Mouse (Mus musculus) mouse trophoblast stem cell (cell line): ENCODE data around the gene Fxyd7.

Experiments used
- in situ Hi-C, 2 experiments: fragments of 300-500 bp; cut with MseI, MboI; formaldehyde crosslinking; loops; 2 replicates in 1 of 2; 3 replicates in 1 of 2; pipeline ENCODE4 v1.15.1; 2025

Gene Fxyd7

DNA sequence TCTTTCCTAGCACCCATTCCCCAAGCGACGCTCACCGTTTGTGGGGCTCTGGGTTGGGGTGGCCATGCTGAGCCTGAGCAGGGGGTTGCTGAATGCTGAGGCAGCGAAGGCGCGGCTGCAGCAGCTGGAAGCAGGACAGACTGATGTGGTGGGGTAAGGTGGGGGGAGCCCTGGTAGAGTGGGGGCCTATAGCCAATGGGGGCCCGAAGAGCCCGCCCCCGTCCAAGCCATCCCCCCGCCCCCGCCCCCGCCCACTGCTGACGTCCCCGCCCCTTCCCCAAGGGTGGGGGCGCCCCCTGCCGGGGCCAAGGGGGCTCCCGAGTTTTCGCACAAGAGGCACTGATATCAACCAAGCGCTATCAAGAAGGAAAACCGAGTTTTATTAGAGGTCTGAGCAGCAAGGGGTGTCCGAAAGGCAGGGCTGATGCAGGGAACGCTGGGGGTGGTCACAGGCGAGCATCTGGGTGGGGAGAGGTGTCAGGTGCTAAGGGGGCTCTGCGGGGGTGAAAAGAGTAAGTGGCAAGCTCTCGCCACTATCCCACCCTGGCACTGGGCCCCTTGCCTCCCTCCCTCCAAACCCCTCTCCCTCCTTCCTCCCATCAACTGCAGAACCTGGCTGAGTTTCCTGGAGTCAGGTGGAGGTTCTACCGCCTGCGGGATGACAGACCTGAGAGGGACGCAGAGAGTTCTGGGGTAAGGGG, at the start of gene Fxyd7:
Gene Fxyd7 (minus strand): TSS at position 147 of the 701 bp plus-strand sequence.
- in situ Hi-C loops, result no loop called here

DNA sequence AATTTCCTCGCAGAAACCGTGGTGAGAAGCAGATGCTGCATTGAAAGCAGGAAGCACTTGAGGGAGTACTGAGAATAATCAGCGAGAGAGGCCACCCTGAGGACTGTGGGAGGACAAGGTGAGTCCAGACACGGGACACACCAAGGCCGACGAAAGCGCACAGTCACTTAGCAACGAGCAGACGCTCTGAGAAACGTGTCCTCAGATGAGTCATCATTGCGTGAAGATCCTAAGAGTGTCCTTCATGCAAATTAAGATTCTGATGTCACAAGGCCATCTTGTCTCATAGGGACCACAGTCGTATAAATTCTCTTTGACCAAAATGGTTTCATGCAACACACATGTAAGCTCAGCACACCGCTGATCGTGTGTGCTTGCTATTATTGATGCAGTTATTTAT, 49.5 kb upstream of the Fxyd7 start:
- in situ Hi-C loops, result no loop called here

DNA sequence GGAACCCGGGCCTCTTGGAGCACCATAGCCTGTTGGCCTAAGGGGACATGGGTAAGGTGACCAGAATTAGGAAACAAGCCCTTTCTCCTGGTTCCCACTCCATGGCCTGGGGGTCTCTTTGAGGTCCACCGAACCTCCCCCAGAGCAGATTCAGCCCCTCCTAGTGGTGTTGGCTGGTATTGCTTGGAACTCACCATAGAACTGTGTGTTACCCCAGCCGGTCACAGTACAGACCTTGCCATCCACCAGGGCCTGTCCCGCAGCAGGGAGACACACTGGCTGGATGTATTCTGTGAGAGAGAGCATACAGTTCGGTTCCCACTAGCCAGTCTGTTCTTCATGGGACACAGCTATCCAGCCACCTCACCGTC, 48.3 kb upstream of the Fxyd7 start:
- in situ Hi-C loops, result loop anchor here in 1 of 2 experiments (5.0 kb wide), 1 partner anchor 42 kb away; the partner anchor contains the start of genes Fxyd1 and Lgi4

DNA sequence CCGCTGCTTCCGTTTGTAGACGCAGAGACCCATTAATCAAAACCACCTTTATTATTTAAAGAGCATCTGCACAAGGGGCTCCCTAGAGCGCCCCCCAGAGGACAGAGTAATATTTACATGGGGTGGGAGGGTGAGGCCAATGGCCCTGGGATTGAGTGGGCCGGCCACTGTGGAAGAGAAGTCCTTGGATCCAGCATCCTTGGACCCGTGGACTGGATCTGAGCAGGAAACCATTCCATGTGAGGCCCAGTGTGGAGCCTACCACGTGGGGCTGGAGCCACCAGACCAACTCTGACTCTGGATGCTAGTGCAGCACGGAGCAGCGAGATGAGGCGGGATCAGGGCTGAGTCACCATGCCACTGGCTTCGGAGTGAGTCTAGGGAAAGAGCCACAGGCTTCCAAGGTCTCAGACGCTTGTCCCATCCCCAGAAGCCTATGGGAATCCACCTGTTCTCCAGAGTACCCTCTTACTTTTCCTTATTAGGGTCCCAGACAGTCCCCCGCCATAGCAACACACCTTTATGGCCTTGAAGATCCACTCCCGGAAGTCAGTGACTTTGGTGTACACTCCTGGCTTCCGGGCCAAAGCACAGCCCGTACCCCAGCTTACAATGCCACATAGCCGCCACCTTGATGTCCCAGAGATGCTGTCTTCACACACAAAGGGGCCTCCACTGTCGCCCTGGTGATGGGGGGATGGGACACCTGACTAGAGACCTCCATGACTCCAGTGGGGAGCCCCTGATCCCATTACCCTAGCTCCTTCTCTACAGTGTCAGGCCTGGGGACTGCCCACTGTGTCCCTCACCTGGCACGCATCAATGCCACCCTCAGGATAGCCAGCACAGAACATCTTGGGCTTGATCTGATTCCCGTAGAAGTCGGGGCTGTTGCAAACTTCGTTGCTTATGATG, 47.7 kb upstream of the Fxyd7 start:
- in situ Hi-C loops, result loop anchor here in 1 of 2 experiments (5.0 kb wide), 1 partner anchor 42 kb away; the partner anchor contains the start of genes Fxyd1 and Lgi4

DNA sequence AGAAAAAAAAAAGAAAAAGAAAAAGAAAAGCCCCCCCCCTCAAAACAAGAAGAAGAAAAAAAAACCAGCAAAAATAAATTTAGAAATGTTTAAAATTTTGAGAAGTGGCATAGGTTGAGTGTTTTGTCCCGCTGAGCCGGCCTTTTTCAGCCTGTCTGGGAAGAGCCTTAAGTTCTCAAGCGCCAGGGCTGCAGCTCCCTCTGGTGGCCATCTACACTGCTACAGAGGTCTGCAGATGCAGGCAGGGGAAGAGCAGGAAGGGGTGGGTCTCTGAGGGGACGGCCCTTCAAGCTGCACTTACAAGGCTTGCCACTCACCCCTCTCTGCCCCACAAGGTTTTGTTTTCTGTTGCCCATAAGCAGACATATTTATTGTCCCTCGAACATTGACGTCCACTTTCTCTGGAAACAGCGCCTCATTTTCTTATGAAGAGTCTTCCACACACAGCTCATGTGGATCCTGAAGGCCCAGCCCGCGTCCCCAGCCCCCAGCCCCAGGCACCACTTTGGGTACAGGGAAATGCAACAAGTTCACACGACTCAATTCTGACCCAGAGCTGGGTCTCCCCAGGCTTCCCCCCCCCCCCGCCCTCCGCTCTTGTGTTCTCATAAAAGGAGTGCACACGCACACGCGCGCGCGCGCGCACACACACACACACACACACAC, 46.4 kb upstream of the Fxyd7 start:
- in situ Hi-C loops, result loop anchor here in 1 of 2 experiments (5.0 kb wide), 1 partner anchor 40 kb away; the partner anchor contains the start of genes Fxyd1 and Lgi4

DNA sequence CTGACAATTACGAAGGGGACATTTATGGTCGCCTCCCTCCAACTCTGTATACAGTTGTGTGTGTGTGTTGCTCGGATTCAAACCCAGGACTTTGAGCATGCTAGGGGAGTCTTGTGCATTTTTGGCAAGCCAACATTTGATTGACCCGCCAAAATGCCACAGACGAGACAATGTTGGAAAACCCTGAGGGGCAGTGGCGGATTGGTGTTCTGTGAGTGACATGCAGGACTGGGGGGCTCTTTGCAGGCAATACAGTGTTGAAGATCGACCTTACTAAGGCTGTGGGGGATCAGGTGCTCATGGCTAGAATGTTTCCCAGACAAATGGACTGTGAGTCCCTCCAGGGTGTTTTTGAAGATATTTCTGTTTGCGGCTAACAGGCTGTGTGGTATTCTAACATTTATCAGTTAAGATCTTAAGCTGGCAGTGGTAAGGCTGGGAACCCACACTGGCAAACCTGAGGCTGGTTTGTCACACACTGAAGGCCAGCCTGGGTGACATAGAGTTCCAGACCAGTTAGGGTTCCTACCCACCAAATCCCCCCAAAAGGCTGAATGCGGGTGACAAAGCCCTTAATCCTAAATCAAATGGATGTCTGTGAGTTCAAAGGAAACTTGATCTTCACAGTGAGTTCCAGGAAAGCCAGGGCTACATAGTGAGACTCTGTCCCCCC, 45.8 kb upstream of the Fxyd7 start:
- in situ Hi-C loops, result loop anchor here in 1 of 2 experiments (5.0 kb wide), 1 partner anchor 40 kb away; the partner anchor contains the start of genes Fxyd1 and Lgi4

DNA sequence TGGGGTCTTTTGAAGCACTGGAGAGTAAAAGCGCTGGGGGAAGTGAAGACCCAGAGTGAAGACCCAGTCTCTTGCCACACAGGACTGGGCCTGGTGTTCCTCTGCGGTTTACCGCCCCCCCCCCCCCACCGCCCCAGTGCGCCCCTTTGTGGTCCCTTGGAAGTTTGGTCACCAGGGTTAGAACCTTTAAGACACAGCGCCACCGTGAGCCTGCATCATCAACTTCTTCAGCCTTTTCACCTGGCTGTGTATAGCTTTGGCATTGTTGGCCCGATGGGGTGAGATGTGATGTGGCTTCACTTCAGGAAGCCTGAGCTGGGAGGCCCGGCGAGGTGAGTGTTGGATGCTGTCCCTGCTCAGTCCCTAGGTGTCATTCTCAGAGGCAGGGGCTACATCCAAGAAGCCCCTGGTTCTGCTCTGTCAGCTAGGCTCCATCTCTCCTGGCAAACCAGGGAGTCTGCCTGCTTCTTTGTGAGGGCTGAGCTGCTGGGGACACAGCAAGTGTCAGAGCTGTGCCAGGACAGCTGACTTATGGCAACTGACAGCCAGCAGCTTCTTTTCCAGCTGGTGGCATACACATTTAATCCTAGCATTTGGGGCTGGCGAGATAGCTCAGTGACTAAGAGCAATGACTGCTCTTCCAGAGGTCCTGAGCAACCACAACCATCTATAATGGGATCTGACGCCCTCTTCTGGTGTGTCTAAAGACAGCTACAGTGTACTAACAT, 43.7 kb upstream of the Fxyd7 start:
- in situ Hi-C loops, result loop anchor here (5.0 kb wide), 1 partner anchor 38 kb away; the partner anchor contains the start of genes Fxyd1 (in 2 of the 2) and Lgi4 (in 2 of the 2)

DNA sequence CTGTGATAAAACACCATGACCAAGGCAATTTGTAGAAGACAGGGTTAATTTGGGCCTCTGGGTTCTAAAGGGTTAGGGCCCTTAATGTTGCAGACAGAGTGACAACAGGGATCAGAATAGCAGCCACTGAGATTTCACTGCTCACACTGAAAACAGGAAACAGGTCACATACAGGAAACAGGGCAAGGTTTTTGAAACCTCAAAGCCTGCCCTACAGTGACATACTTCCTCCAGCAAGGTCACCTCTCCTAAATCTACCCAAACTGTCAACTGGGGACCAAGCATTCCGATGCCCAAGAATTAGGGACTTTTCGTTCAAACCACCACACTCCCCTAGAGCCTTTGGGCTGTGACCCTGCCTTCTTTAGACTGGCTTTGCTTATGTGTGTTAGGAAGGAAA, 38.5 kb upstream of the Fxyd7 start:
- in situ Hi-C loops, result loop anchor here in 1 of 2 experiments (5.0 kb wide), 1 partner anchor 32 kb away; the partner anchor contains the start of genes Fxyd1 and Lgi4

DNA sequence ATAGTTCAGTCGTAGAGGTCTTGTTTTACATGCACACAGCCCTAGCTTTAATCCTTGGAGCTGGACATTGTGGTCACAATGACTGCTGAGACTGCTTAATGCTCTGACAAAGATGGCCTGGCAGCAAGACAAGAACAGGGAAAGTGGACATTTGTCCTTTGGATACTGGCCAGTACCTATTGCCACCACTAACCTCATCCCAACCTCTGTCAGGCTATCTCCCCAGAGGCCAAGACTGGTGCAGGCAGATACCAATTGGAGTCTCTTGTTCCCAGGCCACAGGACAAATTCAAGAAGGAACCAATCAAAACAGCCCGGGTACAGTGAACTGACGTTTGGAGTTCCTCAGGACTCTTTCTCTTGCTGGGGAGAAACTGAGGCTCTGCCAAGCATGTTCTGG, 36.9 kb upstream of the Fxyd7 start:
- in situ Hi-C loops, result no loop called here

DNA sequence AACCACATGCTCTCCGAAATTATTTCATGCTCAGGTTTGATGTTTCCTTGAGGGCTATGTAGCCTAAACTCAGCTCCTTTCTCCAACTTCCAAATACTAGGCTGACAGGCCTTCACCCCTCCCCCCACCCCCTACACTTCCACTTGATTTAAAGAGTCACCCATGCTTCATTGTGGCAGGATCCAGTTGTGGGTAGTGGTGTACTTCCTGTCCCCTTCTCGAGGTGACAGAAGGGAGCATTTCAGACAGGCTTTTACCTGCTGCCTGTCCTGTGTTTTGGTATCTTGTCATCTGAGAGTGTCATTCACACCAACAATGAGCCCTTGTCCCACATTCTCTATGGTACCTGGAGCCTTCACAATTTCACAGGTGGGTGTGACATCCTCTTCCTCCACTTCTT, 36.0 kb upstream of the Fxyd7 start:
- in situ Hi-C loops, result no loop called here

DNA sequence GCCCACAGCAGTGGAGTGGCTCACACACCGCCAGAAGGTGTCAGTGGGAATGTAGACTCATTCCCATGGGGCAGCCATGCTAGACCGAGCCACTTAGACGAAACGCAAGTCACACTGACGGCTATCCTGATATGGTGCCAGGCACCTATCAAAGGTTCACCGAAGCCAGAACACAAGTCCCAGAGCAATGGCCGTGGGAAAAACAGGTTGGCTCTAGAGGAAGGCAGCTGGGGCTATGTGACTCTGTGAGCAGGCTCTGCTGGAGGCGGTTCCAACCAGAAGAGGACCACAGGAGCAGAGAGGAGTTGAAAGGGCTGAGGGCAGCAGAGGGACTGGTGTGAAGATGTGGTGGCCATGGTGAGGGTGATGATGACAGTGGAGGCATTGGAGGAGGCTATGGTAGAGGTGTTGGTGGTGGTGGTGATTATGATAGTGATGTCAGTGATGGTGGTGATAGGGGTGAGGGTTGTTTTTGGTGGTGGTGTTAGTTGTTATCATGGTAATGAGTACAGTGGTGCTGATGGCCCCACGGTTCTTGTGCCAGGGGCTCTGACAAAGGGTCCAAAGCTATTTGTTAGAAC, 35.0 kb upstream of the Fxyd7 start:
- in situ Hi-C loops, result no loop called here

DNA sequence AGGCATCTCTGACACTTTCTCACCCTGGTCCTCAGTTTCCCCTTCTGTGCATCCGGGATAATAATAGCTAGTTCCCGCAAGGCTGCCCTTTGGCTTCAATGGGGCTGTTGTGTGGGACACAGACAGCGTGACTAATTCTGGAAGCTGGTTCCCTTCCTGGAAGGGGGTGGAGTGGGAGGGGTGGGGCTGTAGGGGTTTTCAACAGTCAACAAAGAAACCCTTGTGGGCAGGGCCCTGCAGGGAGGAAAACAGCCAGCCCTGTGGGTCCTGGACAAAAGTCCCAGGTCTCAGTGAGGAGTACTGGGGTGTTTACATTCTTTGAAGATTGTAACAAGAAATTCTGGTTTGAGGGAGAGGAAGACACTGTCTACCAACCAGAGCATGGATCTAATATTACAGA, 33.9 kb upstream of the Fxyd7 start:
- in situ Hi-C loops, result no loop called here

DNA sequence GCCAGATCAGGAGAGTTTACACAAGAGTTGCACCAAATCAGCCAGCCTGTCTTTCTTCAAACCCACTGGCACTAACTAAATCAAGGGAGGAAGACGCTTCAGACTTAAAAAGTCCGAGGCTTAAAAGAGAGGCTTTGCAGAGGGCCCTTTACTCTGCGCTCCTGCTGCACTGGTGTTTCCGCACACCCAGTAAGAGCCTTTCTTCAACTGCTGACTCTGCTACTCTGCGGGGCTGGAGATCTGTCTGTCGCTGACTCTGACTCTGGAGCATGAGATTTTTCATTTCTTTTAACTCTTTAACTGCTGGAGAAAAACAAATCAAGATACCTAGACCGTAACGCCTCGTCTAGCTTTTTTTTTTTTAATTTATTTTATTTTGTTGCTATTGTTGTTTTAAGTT, 32.9 kb upstream of the Fxyd7 start:
- in situ Hi-C loops, result no loop called here

DNA sequence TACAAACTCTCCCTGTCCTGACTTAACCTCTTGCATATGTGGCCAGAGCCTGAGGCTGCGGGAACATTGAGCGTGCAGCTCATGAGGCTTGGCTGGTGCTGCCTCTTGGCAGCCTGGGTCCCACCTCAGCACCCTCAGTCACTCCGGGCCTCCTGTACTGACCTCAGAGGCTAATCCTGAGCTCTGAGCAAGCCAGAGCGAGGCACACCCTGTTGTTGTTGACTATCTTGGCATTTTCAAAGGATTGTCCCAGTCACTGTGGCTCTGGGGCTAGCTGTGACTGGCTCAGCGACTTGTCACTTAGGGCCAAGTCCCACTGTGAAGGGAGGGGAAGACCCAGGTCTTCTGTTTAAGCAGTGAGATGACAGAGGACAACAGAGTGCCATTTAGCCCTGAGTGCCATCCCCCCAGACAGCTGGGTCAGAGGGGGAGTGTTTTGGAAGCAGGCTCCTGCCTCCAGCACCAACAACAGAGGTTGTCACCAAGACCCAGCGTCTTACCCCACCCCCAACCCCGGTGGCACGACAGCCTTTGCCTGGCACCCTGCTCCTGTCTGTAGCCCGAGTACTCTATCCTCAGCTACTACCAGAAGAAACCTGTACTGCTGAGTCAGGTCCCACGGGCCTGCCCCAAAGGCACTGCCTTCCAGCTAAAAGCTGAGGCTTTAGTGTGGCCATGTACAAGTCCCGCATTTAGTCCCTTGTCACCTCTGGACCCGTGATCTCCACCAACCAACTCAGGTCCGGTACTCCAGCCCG, 31.7 kb upstream of the Fxyd7 start:
- in situ Hi-C loops, result no loop called here

DNA sequence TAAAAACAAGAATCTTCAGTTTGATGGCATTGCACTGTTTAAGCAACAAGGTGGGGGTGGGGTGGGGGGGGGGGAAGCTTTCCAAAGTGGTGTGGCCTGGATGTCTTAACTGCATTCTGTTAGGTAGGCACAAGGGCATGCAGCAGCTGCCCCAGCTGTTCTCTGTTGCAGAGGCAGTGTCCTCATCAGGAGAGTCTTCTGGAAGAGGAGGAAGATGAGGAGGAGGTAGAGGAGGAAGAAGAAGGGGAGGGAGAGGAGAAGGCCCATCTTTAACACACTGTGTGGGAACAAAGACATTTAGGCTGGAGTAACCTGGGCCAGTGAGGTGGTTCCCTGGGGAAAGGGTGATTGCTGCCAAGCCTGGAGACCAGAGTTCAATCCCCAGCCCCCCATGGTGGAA, 30.8 kb upstream of the Fxyd7 start:
- in situ Hi-C loops, result no loop called here

DNA sequence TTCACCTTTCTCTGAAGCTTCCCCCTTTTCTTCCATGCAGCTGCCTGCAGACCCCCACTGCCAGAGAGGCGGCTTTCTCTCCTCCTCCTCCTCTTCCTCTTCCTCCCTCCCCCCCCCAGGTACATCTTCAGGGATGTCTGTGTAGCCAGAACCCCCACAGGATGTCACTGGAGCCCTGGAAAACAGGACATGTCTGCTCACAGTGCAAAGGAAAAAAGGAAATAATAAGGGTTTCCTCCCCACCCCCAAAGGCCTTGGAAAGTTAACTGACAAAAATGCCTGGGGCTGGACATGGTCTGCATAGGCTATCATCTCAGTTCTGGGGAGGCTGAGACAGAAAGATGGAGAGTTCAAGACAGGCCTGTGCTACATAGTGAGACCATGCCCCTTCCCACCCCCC, 29.8 kb upstream of the Fxyd7 start:
- in situ Hi-C loops, result no loop called here

DNA sequence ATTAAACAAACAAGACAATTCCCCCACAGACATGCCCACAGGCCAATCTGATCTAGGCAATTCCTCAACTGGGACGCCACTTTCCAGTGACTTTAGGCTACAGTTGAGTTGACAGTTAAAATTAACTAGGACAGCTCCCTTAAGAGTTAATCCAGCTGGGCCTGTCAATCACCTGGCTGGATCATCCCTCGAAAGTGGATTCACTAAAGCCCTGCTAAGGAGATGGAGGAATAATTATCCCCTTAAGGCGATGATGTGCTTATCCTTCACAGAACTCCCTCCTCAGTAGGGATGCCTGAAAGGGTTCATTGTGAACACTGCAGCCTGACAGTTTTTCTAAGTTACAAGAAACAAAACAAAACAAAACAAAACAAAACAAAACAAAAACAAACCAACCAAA, 29.3 kb upstream of the Fxyd7 start:
- in situ Hi-C loops, result no loop called here

DNA sequence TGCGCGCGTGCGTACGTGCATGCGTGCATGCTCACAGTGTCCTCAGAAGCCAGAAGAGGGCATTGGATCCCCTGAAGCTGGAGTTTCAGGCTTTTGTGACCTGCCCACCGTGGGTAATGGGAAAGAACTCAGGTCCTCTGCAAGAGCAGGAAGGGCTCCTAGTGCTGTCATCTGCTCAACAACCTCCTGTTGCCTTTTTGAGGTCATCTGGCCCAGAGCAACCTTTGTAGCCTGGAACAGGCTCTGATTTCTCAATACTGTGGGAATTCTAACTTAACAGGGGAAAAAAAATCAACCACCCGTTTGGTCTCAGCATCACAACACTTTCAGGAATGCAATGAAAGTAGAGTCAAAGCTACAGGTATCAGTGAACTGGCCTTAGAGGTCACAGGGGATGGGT, 28.4 kb upstream of the Fxyd7 start:
- in situ Hi-C loops, result no loop called here

DNA sequence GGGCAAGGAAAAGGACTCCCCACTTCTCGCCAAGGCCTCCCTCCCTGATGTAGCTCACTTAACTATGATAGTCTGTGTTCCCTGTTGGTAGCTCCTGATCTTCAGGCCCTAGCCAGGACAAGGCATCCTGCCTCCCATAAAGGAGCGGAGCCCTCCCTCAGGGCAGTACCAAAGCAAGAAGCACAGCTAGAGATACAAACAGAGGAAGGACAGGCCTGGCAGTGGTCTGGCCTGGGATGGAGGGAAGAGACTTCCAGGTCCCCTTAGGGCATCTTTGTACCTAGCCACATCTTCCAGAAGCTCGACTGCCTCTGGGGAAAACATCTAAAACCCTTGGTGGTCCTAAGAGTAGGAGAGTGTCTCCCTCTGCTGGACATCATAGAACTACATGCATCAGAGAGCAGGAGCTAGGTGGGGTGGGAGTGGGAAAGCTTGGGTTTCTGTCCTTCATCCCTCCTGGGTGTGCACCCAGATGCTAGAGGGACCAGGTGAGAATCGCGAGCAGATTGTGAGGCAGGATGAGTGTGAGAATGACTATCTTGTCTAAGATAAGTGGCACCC, 26.7 kb upstream of the Fxyd7 start:
- in situ Hi-C loops, result no loop called here
